Mouse (Mus musculus): Measurements from ENCODE around the gene 1600002K03Rik.

GRCm38 (mm10) chr10:80144159-80144558 lies 28.6 kb upstream of the 1600002K03Rik start:
- TF ChIP-seq CTCF (IDR thresholded peaks at IDR 0.05; ENCODE audit: low read depth, low read length) (no peak), POLR2A (IDR thresholded peaks at IDR 0.05; ENCODE audit: extremely low read depth, insufficient read depth, low read length) (no peak)

All from liver, adult 2 months (tissue).